Comparison of ENCODE assay signal across 28 mouse cellular contexts in genomic region chr10:77213483-77213882, GRCm38 (mm10). TPM values are rescaled to one million over a fixed set of nuclear protein-coding genes. Genes with fewer than 3 reads are reported as not detected.
DNase-seq lines count a peak whose midpoint lies in the region; ATAC-seq lines count a peak whose summit lies in the region.
"Had no signal": no experiment of that assay in that cellular context is flagged by ENCODE, and none has a peak within 500 bp of the region (broad histone marks: within the 10 kb centered on the region; RNA-seq: fewer than 3 reads in every experiment).

No protein-coding gene starts in this region.

- H3K4me2 ChIP-seq in intestine, embryonic 16.5 days (ENCODE audit: low read depth, low read length) = no peak overlapping the region
- H3K4me2 ChIP-seq in intestine, embryonic 15.5 days (replicated peaks) = no peak overlapping the region
- no peak overlapping the region for H3K4me2 ChIP-seq in kidney, embryonic 16.5 days (replicated peaks; ENCODE audit: low read depth, low read length)
- H3K4me2 ChIP-seq in lung, embryonic 15.5 days = no peak overlapping the region
- H3K4me2 ChIP-seq: forebrain, embryonic 13.5 days; heart, embryonic 11.5 days; hindbrain, embryonic 13.5 days; limb, embryonic 12.5 days; midbrain, embryonic 15.5 days; neural tube, embryonic 15.5 days had no signal

- H3K4me3 ChIP-seq in intestine, embryonic 16.5 days (ENCODE audit: low read length) = no peak overlapping the region
- no peak overlapping the region for H3K4me3 ChIP-seq in intestine, embryonic 15.5 days (replicated peaks)
- no peak overlapping the region for H3K4me3 ChIP-seq in kidney, embryonic 16.5 days (ENCODE audit: low read length)
- H3K4me3 ChIP-seq in lung, embryonic 15.5 days = no peak overlapping the region
- H3K4me3 ChIP-seq: forebrain, embryonic 13.5 days; hindbrain, embryonic 13.5 days; limb, embryonic 12.5 days; midbrain, embryonic 10.5 days; midbrain, embryonic 15.5 days; neural tube, embryonic 15.5 days had no signal

- 0 out of 2 replicates have a peak overlapping the region, but pooled peaks have one; percentile 80 for H3K27ac ChIP-seq in intestine, embryonic 16.5 days (ENCODE audit: low read length)
- H3K27ac ChIP-seq in intestine, embryonic 15.5 days = no peak overlapping the region
- peak overlapping the region; percentile 44; the same call in 1 of the 2 replicates for H3K27ac ChIP-seq in kidney, embryonic 16.5 days (ENCODE audit: low read length)
- H3K27ac ChIP-seq in lung, embryonic 15.5 days = peak overlapping the region; percentile 79
- H3K27ac ChIP-seq: forebrain, embryonic 13.5 days; hindbrain, embryonic 13.5 days; limb, embryonic 12.5 days; midbrain, embryonic 15.5 days; neural tube, embryonic 15.5 days had no signal

- H3K4me1 ChIP-seq in intestine, embryonic 16.5 days (ENCODE audit: control insufficient read depth, insufficient read depth, low read length) = peaks cover 68% of the 10 kb centered on the region
- peaks cover 57% of the 10 kb centered on the region for H3K4me1 ChIP-seq in intestine, embryonic 15.5 days (replicated peaks)
- peaks cover 44% of the 10 kb centered on the region for H3K4me1 ChIP-seq in kidney, embryonic 16.5 days (ENCODE audit: insufficient read depth, low read length)
- peaks cover 60% of the 10 kb centered on the region for H3K4me1 ChIP-seq in lung, embryonic 15.5 days
- H3K4me1 ChIP-seq: midbrain, embryonic 15.5 days had no signal

- H3K27me3 ChIP-seq in intestine, embryonic 16.5 days (replicated peaks; ENCODE audit: control insufficient read depth, insufficient read depth, low read length) = no peaks in the 10 kb centered on the region
- no peaks in the 10 kb centered on the region for H3K27me3 ChIP-seq in intestine, embryonic 15.5 days (replicated peaks)
- H3K27me3 ChIP-seq in kidney, embryonic 16.5 days (ENCODE audit: insufficient read depth, low read length) = no peaks in the 10 kb centered on the region
- H3K27me3 ChIP-seq in lung, embryonic 15.5 days = no peaks in the 10 kb centered on the region
- H3K27me3 ChIP-seq: forebrain, embryonic 13.5 days; hindbrain, embryonic 13.5 days; limb, embryonic 12.5 days; midbrain, embryonic 15.5 days; neural tube, embryonic 15.5 days; Patski had no signal

- no peak for ATAC-seq in intestine, embryonic 16.5 days
- no peak for ATAC-seq in intestine, embryonic 15.5 days
- ATAC-seq in kidney, embryonic 16.5 days (ENCODE audit: low FRiP score, low TSS enrichment) = no peak
- no peak for ATAC-seq in lung, embryonic 15.5 days (ENCODE audit: borderline replicate concordance, extremely low read depth, low FRiP score, low TSS enrichment)
- ATAC-seq: forebrain, embryonic 13.5 days; midbrain, embryonic 15.5 days; Patski had no signal

- H3K9me3 ChIP-seq in intestine, embryonic 16.5 days (ENCODE audit: control insufficient read depth, low read length) = no peaks in the 10 kb centered on the region
- H3K9me3 ChIP-seq in intestine, embryonic 15.5 days = no peaks in the 10 kb centered on the region
- no peaks in the 10 kb centered on the region for H3K9me3 ChIP-seq in kidney, embryonic 16.5 days (ENCODE audit: low read length)
- no peaks in the 10 kb centered on the region for H3K9me3 ChIP-seq in lung, embryonic 15.5 days
- H3K9me3 ChIP-seq: forebrain, embryonic 13.5 days; hindbrain, embryonic 13.5 days; limb, embryonic 12.5 days; midbrain, embryonic 10.5 days; midbrain, embryonic 15.5 days; neural tube, embryonic 15.5 days had no signal

- no peak overlapping the region for H3K9ac ChIP-seq in intestine, embryonic 16.5 days (ENCODE audit: low read depth, low read length)
- no peak overlapping the region for H3K9ac ChIP-seq in intestine, embryonic 15.5 days
- no peak overlapping the region for H3K9ac ChIP-seq in kidney, embryonic 16.5 days (replicated peaks; ENCODE audit: low read length)
- no peak overlapping the region for H3K9ac ChIP-seq in lung, embryonic 15.5 days
- H3K9ac ChIP-seq: forebrain, embryonic 13.5 days; hindbrain, embryonic 13.5 days; limb, embryonic 12.5 days; midbrain, embryonic 15.5 days; neural tube, embryonic 15.5 days had no signal

- 88% methylated on average over 5 of the region's 5 CpGs for WGBS in intestine, embryonic 16.5 days
- whole genome bisulfite sequencing in intestine, embryonic 15.5 days = 88% methylated on average over 5 of the region's 5 CpGs
- WGBS in kidney, embryonic 16.5 days = 72% methylated on average over 5 of the region's 5 CpGs
- WGBS in lung, embryonic 15.5 days = 72% methylated on average over 5 of the region's 5 CpGs

- no peaks in the 10 kb centered on the region for H3K36me3 ChIP-seq in intestine, embryonic 16.5 days (ENCODE audit: control insufficient read depth, insufficient read depth, low read length)
- no peaks in the 10 kb centered on the region for H3K36me3 ChIP-seq in intestine, embryonic 15.5 days
- H3K36me3 ChIP-seq in kidney, embryonic 16.5 days (ENCODE audit: insufficient read depth, low read length) = no peaks in the 10 kb centered on the region
- H3K36me3 ChIP-seq in lung, embryonic 15.5 days = no peaks in the 10 kb centered on the region
- H3K36me3 ChIP-seq: hindbrain, embryonic 13.5 days; limb, embryonic 12.5 days; midbrain, embryonic 10.5 days; midbrain, embryonic 15.5 days; neural tube, embryonic 15.5 days had no signal

- no peak for DNase-seq in kidney, adult 8-10 months
- no peak for DNase-seq in lung, postnatal 14 days
- DNase-seq in kidney, postnatal 14 days = peak; percentile 46
- DNase-seq in layer of hippocampus, postnatal 36 days = no peak
- DNase-seq: adrenal gland, postnatal 14 days; cerebellum, adult 11 months; cerebellum, adult 9-10 months; cerebellum, postnatal 36 days; gastrocnemius, postnatal 25 days; heart, adult 11 months; heart, postnatal 4 days; layer of hippocampus, adult 9-11 months; retina, postnatal 1 day; right cerebral cortex, postnatal 14 days; thymus, postnatal 4 days had no signal

RNA-seq across cellular contexts. Expression of gene Pofut2, which starts 45.5 kb away (rescaled TPM):
- polyA plus RNA-seq in intestine, embryonic 16.5 days (2015; fragmentation: Nextera tagmentation; extraction: Ambion mirVana) = 101 and 108 TPM in 2 replicates
- polyA plus RNA-seq in intestine, embryonic 15.5 days (2015; fragmentation: Nextera tagmentation; extraction: Ambion mirVana) = 96.7 and 104 TPM in 2 replicates
- 148 and 149 TPM in 2 replicates for polyA plus RNA-seq in kidney, embryonic 16.5 days (2015; fragmentation: Nextera tagmentation; extraction: Ambion mirVana)
- 128 and 139 TPM in 2 replicates for polyA plus RNA-seq in lung, embryonic 15.5 days (2015; fragmentation: Nextera tagmentation; extraction: Ambion mirVana)
- 10 to 100 TPM; 31.7 to 32.6 TPM for total RNA-seq in layer of hippocampus, postnatal 36 days (2021)

RNA-seq across cellular contexts. Expression of gene Col18a1, which starts 47.1 kb away (rescaled TPM):
- 48.6 and 54.3 TPM in 2 replicates for polyA plus RNA-seq in intestine, embryonic 16.5 days (2015; fragmentation: Nextera tagmentation; extraction: Ambion mirVana)
- 59.5 and 59.7 TPM in 2 replicates for polyA plus RNA-seq in intestine, embryonic 15.5 days (2015; fragmentation: Nextera tagmentation; extraction: Ambion mirVana)
- polyA plus RNA-seq in kidney, embryonic 16.5 days (2015; fragmentation: Nextera tagmentation; extraction: Ambion mirVana) = 255 and 257 TPM in 2 replicates
- polyA plus RNA-seq in lung, embryonic 15.5 days (2015; fragmentation: Nextera tagmentation; extraction: Ambion mirVana) = 263 and 283 TPM in 2 replicates
- total RNA-seq in layer of hippocampus, postnatal 36 days (2021) = 1 to 10 TPM; 3.1 to 4.4 TPM
- total RNA-seq: megakaryocyte progenitor cell, adult 5-6 weeks had no signal
